Comparison of ENCODE assay signal across 8 mouse cellular contexts in genomic region chr5:63755092-63755761, GRCm38 (mm10). TPM values are rescaled to one million over a fixed set of nuclear protein-coding genes. Genes with fewer than 3 reads are reported as not detected.
A peak's percentile ranks its signal among the peaks of the same experiment; 100 is the strongest.
DNase-seq lines count a peak whose midpoint lies in the region; ATAC-seq lines count a peak whose summit lies in the region.

No protein-coding gene starts in this region.

- no peaks in the 10 kb centered on the region for H3K4me1 ChIP-seq in intestine, embryonic 16.5 days (ENCODE audit: control insufficient read depth, insufficient read depth, low read length)

- H3K9me3 ChIP-seq in intestine, embryonic 16.5 days (ENCODE audit: control insufficient read depth, low read length), result no peaks in the 10 kb centered on the region

- DNase-seq in adrenal gland, postnatal 10 days, result peak; percentile 7
- no peak for DNase-seq in adrenal gland, postnatal 36 days
- DNase-seq in thymus, postnatal 14 days, result peak; percentile 8
- DNase-seq in thymus, postnatal 25 days, result no peak
- no peak for DNase-seq in right cerebral cortex, postnatal 4 days
- no peak for DNase-seq in layer of hippocampus, adult 8-10 months (ENCODE audit: low spot score in 2 of 2)

- H3K27ac ChIP-seq in intestine, embryonic 16.5 days (ENCODE audit: low read length), result no peak overlapping the region; the same call in 1 of the 2 replicates

- ATAC-seq in intestine, embryonic 16.5 days, result peak; percentile 90
- ATAC-seq in monocyte, adult 5-6 weeks (replicated peaks; ENCODE audit: insufficient number of reproducible peaks, low FRiP score, low TSS enrichment, poor library complexity, severe bottlenecking), result no peak

- H3K27me3 ChIP-seq in intestine, embryonic 16.5 days (replicated peaks; ENCODE audit: control insufficient read depth, insufficient read depth, low read length), result no peaks in the 10 kb centered on the region

- H3K4me2 ChIP-seq in intestine, embryonic 16.5 days (ENCODE audit: low read depth, low read length), result no peak overlapping the region

- no peak overlapping the region for H3K4me3 ChIP-seq in intestine, embryonic 16.5 days (ENCODE audit: low read length)

- no peak overlapping the region for H3K9ac ChIP-seq in intestine, embryonic 16.5 days (ENCODE audit: low read depth, low read length)

- H3K36me3 ChIP-seq in intestine, embryonic 16.5 days (ENCODE audit: control insufficient read depth, insufficient read depth, low read length), result no peaks in the 10 kb centered on the region

- WGBS in intestine, embryonic 16.5 days, result 50% methylated on average over 5 of the region's 5 CpGs

RNA-seq across cellular contexts. Expression of gene 0610040J01Rik, which starts 56.9 kb away (rescaled TPM):
- total RNA-seq in adrenal gland, postnatal 10 days (2021), result 1 to 10 TPM; 3.6 to 5.9 TPM
- total RNA-seq in adrenal gland, postnatal 36 days (2021), result under 1 TPM; 0.33 to 0.43 TPM
- polyA plus RNA-seq in intestine, embryonic 16.5 days (2015; fragmentation: Nextera tagmentation; extraction: Ambion mirVana), result 48.4 and 51.9 TPM in 2 replicates
- 1.5 to 7.6 TPM (median 1.8 TPM) in 3 replicates for total RNA-seq in monocyte, adult 5-6 weeks (2017)
- total RNA-seq in layer of hippocampus, adult 8-10 months (2022), result 1 to 10 TPM; 3.5 to 5.6 (median 4.5) TPM

Comparison
In these comparisons a context has a peak if more than half of its experiments do, and no peak if none do; other contexts are left out.
1. DNase-seq: peak in adrenal gland, postnatal 10 days (single experiment) and thymus, postnatal 14 days (single experiment); none in adrenal gland, postnatal 36 days (0 of 2), thymus, postnatal 25 days (single experiment), right cerebral cortex, postnatal 4 days (single experiment) and layer of hippocampus, adult 8-10 months (0 of 2).